Mouse (Mus musculus): ENCODE results near the gene Slc25a22. TPM values are rescaled to one million over a fixed set of nuclear protein-coding genes. Genes with fewer than 3 reads are reported as not detected.

The Slc25a22 gene
- polyA plus RNA-seq, 2 experiments, result 11.0 to 19.6 TPM

GRCm38 (mm10) chr7:141460001-141460390 lies 22.3 kb upstream of the Slc25a22 start:
- Histone ChIP-seq H3K4me1 (replicated peaks; ENCODE audit: control insufficient read depth in 2 of 2, insufficient read depth in 2 of 2, low read length in 1 of 2) (peaks cover 4 to 7% of the 10 kb centered on the region in 2 experiments), H3K36me3 (replicated peaks; ENCODE audit: control insufficient read depth, insufficient read depth, low read depth) (no peaks in the 10 kb centered on the region), H3K27me3 (ENCODE audit: control insufficient read depth, insufficient read depth, low read length) (peaks cover 49% of the 10 kb centered on the region), H3K27ac (no peak overlapping the region), H3K4me3 (ENCODE audit: insufficient read depth in 1 of 2, low read depth in 2 of 2, low read length in 2 of 2) (no peak overlapping the region), H3K9ac (replicated peaks) (no peak overlapping the region), H3K9me3 (ENCODE audit: control insufficient read depth, low read length) (no peaks in the 10 kb centered on the region), H3K4me2 (ENCODE audit: low read depth) (no peak overlapping the region)
- DNase-seq (ENCODE audit: low read depth in 3 of 3, low spot score in 3 of 3), result no peak
- ATAC-seq (ENCODE audit: insufficient read depth), result no peak
- no peak for TF ChIP-seq CTCF (IDR thresholded peaks at IDR 0.05; ENCODE audit: low read depth)
- no peak for TF ChIP-seq EP300 (IDR thresholded peaks at IDR 0.05; ENCODE audit: low read depth)
- WGBS (ENCODE audit: insufficient replicate concordance), result 63% methylated on average over 5 of the region's 5 CpGs

DNA sequence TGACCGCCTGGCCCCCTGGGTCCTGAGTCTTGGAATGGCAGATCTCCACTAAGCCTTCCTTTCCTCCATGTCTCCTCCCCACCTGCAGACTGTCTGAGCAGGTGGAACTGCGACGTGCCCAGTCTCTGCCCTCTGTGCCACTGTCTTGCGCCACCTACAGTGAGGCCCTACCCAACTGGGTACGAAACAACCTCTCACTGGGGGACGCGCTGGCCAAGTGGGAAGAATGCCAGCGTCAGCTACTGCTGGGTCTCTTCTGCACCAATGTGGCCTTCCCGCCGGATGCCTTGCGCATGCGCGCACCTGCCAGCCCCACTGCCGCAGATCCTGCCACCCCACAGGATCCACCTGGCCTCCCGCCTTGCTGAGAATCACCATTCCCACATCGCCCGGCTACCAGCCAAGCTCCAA lies 21.6 kb upstream of the Slc25a22 start:
- no peak for ATAC-seq (ENCODE audit: insufficient read depth)
- peaks cover 42% of the 10 kb centered on the region for H3K27me3 ChIP-seq (ENCODE audit: control insufficient read depth, insufficient read depth, low read length)
- TF ChIP-seq EP300 (IDR thresholded peaks at IDR 0.05; ENCODE audit: low read depth) (no peak), CTCF (IDR thresholded peaks at IDR 0.05; ENCODE audit: low read depth) (no peak)
- DNase-seq (ENCODE audit: low read depth in 3 of 3, low spot score in 3 of 3), result no peak
- H3K9me3 ChIP-seq (ENCODE audit: control insufficient read depth, low read length), result no peaks in the 10 kb centered on the region
- no peak overlapping the region for H3K4me3 ChIP-seq (ENCODE audit: insufficient read depth in 1 of 2, low read depth in 2 of 2, low read length in 2 of 2)
- 88% methylated on average over 17 of the region's 17 CpGs for whole genome bisulfite sequencing (ENCODE audit: insufficient replicate concordance)
- H3K4me2 ChIP-seq (ENCODE audit: low read depth), result no peak overlapping the region
- H3K4me1 ChIP-seq (replicated peaks; ENCODE audit: control insufficient read depth in 2 of 2, insufficient read depth in 2 of 2, low read length in 1 of 2), result peaks cover 7 to 12% of the 10 kb centered on the region in 2 experiments
- H3K36me3 ChIP-seq (replicated peaks; ENCODE audit: control insufficient read depth, insufficient read depth, low read depth), result no peaks in the 10 kb centered on the region
- H3K27ac ChIP-seq, result no peak overlapping the region
- H3K9ac ChIP-seq (replicated peaks), result no peak overlapping the region

GRCm38 (mm10) chr7:141458661-141459060 lies 21.0 kb upstream of the Slc25a22 start:
- Histone ChIP-seq H3K9ac (replicated peaks) (no peak overlapping the region), H3K27ac (no peak overlapping the region), H3K9me3 (ENCODE audit: control insufficient read depth, low read length) (no peaks in the 10 kb centered on the region), H3K4me2 (ENCODE audit: low read depth) (no peak overlapping the region), H3K4me3 (ENCODE audit: insufficient read depth in 1 of 2, low read depth in 2 of 2, low read length in 2 of 2) (no peak overlapping the region), H3K4me1 (replicated peaks; ENCODE audit: control insufficient read depth in 2 of 2, insufficient read depth in 2 of 2, low read length in 1 of 2) (peaks cover 7 to 12% of the 10 kb centered on the region in 2 experiments), H3K27me3 (ENCODE audit: control insufficient read depth, insufficient read depth, low read length) (peaks cover 36% of the 10 kb centered on the region), H3K36me3 (replicated peaks; ENCODE audit: control insufficient read depth, insufficient read depth, low read depth) (no peaks in the 10 kb centered on the region)
- TF ChIP-seq CTCF (IDR thresholded peaks at IDR 0.05; ENCODE audit: low read depth) (no peak), EP300 (IDR thresholded peaks at IDR 0.05; ENCODE audit: low read depth) (no peak)
- ATAC-seq (ENCODE audit: insufficient read depth) (no peak), DNase-seq (ENCODE audit: low read depth in 3 of 3, low spot score in 3 of 3) (no peak)
- 87% methylated on average over 11 of the region's 11 CpGs for WGBS (ENCODE audit: insufficient replicate concordance)

DNA sequence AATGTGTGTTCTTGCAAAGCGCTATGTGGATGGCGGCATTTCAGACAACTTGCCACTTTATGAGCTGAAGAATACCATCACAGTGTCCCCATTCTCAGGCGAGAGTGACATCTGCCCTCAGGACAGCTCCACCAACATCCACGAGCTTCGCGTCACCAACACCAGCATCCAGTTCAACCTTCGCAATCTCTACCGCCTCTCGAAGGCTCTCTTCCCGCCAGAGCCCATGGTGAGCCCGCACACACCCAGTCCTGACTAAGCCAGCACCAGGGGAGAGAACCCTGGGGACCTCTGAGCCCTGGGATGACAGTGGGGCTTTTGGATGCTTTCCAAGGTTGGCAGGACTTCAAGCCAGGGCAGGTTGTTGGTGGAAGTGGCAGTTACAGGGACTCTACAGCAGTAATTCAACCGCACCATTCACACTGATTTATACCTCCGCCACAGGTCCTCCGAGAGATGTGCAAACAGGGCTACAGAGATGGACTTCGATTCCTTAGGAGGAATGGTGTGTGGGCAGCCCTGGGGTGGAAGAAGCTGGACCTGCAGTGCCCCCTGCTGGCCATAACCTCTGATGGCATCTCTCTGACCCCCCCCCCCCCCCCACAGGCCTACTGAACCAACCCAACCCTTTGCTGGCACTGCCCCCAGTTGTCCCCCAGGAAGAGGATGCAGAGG lies 20.4 kb upstream of the Slc25a22 start:
- TF ChIP-seq EP300 (IDR thresholded peaks at IDR 0.05; ENCODE audit: low read depth) (no peak), CTCF (IDR thresholded peaks at IDR 0.05; ENCODE audit: low read depth) (peak; percentile 86)
- peaks cover 7 to 12% of the 10 kb centered on the region in 2 experiments for H3K4me1 ChIP-seq (replicated peaks; ENCODE audit: control insufficient read depth in 2 of 2, insufficient read depth in 2 of 2, low read length in 1 of 2)
- no peak for DNase-seq (ENCODE audit: low read depth in 3 of 3, low spot score in 3 of 3)
- H3K4me2 ChIP-seq (ENCODE audit: low read depth), result no peak overlapping the region
- ATAC-seq (ENCODE audit: insufficient read depth), result no peak
- H3K36me3 ChIP-seq (replicated peaks; ENCODE audit: control insufficient read depth, insufficient read depth, low read depth), result no peaks in the 10 kb centered on the region
- H3K9ac ChIP-seq (replicated peaks), result no peak overlapping the region
- no peak overlapping the region for H3K27ac ChIP-seq
- peaks cover 30% of the 10 kb centered on the region for H3K27me3 ChIP-seq (ENCODE audit: control insufficient read depth, insufficient read depth, low read length)
- 75% methylated on average over 15 of the region's 15 CpGs for WGBS (ENCODE audit: insufficient replicate concordance)
- H3K9me3 ChIP-seq (ENCODE audit: control insufficient read depth, low read length), result no peaks in the 10 kb centered on the region
- H3K4me3 ChIP-seq (ENCODE audit: insufficient read depth in 1 of 2, low read depth in 2 of 2, low read length in 2 of 2), result no peak overlapping the region

GRCm38 (mm10) chr7:141457236-141457635 lies 19.5 kb upstream of the Slc25a22 start:
- no peak for DNase-seq (ENCODE audit: low read depth in 3 of 3, low spot score in 3 of 3)
- WGBS (ENCODE audit: insufficient replicate concordance), result 86% methylated on average over 14 of the region's 14 CpGs
- TF ChIP-seq CTCF (IDR thresholded peaks at IDR 0.05; ENCODE audit: low read depth) (no peak), EP300 (IDR thresholded peaks at IDR 0.05; ENCODE audit: low read depth) (no peak)

More at GRCm38 (mm10) chr7:141457236-141457635, 19.5 kb upstream of the Slc25a22 start:
- peaks cover 21% of the 10 kb centered on the region for H3K27me3 ChIP-seq (ENCODE audit: control insufficient read depth, insufficient read depth, low read length)
- H3K4me1 ChIP-seq (replicated peaks; ENCODE audit: control insufficient read depth in 2 of 2, insufficient read depth in 2 of 2, low read length in 1 of 2), result peaks cover 7 to 12% of the 10 kb centered on the region in 2 experiments
- H3K9me3 ChIP-seq (ENCODE audit: control insufficient read depth, low read length), result no peaks in the 10 kb centered on the region
- H3K4me2 ChIP-seq (ENCODE audit: low read depth), result no peak overlapping the region
- H3K36me3 ChIP-seq (replicated peaks; ENCODE audit: control insufficient read depth, insufficient read depth, low read depth), result peaks cover 1% of the 10 kb centered on the region; the same call in 1 of the 2 replicates
- no peak overlapping the region for H3K27ac ChIP-seq
- no peak overlapping the region for H3K4me3 ChIP-seq (ENCODE audit: insufficient read depth in 1 of 2, low read depth in 2 of 2, low read length in 2 of 2)
- H3K9ac ChIP-seq (replicated peaks), result no peak overlapping the region
- ATAC-seq (ENCODE audit: insufficient read depth), result no peak

Data from liver, embryonic 14.5 days (tissue).